Mouse (Mus musculus) right cerebral cortex, postnatal 14 days (tissue): Measurements from ENCODE around the gene Gm8005.
"Not testable (repeated sequence)": the region's sequence is repeated elsewhere in the genome, so short reads cannot be mapped to it uniquely, and the experiment has no call there.

Source experiments
- DNase-seq: peaks from one replicate; pipeline ENCODE4 v3.0.0; 2022

Gene Gm8005

DNA sequence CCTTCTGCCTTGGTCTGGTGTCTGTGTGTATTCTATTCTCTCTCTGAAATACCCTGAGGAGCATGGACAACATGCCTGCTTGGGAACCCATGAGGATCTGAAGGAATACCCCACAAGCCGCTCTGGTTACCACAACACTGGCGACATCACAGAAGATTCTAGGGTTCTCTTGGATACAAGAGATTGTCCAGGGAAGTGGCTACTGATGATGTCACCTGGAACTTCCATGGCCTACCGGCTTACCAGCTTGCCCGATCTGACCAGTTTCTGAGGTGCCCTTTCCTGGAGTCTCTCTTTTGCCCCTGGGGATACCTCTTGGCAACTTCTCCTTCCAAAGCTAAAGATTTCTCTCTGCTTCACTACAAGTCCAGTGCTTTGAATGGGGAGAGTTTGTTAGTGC is at the start of gene Gm8005:
TSS of gene Gm8005 (minus strand) at position 101 of the 400 bp plus-strand sequence.
- not testable (repeated sequence) for DNase-seq

DNA sequence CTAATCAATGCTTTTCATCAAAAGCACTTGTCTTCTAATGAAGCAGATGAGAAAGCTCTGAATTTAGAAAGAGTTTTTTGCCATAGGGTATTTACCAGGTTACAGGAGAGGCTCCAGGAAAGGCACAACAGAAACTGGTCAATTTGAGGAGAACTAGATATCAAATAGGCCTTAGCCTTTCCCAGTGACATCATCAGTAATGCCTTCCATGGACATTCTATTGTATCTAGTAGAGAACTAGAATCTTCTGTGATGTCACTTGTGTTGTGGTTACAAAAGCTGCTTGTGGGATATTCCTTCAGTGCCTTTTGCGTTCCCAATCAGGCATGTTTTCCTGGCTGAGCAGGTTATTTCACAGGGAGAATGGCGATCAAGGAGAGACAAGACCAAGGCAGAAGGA is 24.1 kb upstream of the Gm8005 start, which contains the start of gene Gm8011:
TSS of gene Gm8011 (plus strand) at position 301 of the 400 bp plus-strand sequence.
- not testable (repeated sequence) for DNase-seq
